Mouse (Mus musculus) midbrain, embryonic 11.5 days (tissue): ENCODE measurements around the gene D630023F18Rik. TPM values are rescaled to one million over a fixed set of nuclear protein-coding genes. Genes with fewer than 3 reads are reported as not detected.
A peak's percentile ranks its signal among the peaks of the same experiment; 100 is the strongest.

Experiments
- ATAC-seq: fragments of 200-750 bp; cut with Nextera tagmentation; 2 replicates; pipeline ENCODE4 v1.8.0; 2017; ENCODE audit warnings: moderate TSS enrichment, moderate library complexity; ENCODE audit not compliant: low FRiP score
- DNase-seq: peaks from one replicate; pipeline ENCODE4 v3.0.0; 2015; ENCODE audit warnings: low spot score; ENCODE audit errors: missing footprints
- H3K27ac ChIP-seq: fragments of 300-500 bp; sonication (generic); 2 replicates; pipeline ENCODE4 v1.5.1; 2014; ENCODE audit warnings: low read depth, low read length
- H3K27me3 ChIP-seq: fragments of 300-500 bp; sonication (generic); 2 replicates; pipeline ENCODE4 v1.6.1; 2014; ENCODE audit warnings: mild to moderate bottlenecking, low read length, moderate library complexity, mixed read lengths; ENCODE audit not compliant: control insufficient read depth, insufficient read depth
- H3K36me3 ChIP-seq: fragments of 300-500 bp; sonication (generic); 2 replicates; pipeline ENCODE4 v1.6.1; 2014; ENCODE audit warnings: mild to moderate bottlenecking, low read length, moderate library complexity, mixed read lengths; ENCODE audit not compliant: control insufficient read depth, insufficient read depth
- H3K4me1 ChIP-seq: fragments of 300-500 bp; sonication (generic); 2 replicates; pipeline ENCODE4 v1.6.1; 2014; ENCODE audit warnings: low read length; ENCODE audit not compliant: control insufficient read depth, insufficient read depth
- H3K4me2 ChIP-seq: fragments of 300-500 bp; sonication (generic); 2 replicates; pipeline ENCODE4 v1.6.1; 2014; ENCODE audit warnings: mild to moderate bottlenecking, moderate library complexity
- H3K4me3 ChIP-seq: fragments of 300-500 bp; sonication (generic); 2 replicates; pipeline ENCODE4 v1.5.1; 2014; ENCODE audit warnings: low read depth, low read length
- H3K9ac ChIP-seq: fragments of 300-500 bp; sonication (generic); 2 replicates; pipeline ENCODE4 v1.6.1; 2014; ENCODE audit warnings: low read length
- H3K9me3 ChIP-seq: fragments of 300-500 bp; sonication (generic); 2 replicates; pipeline ENCODE4 v1.6.1; 2016; ENCODE audit warnings: low read length; ENCODE audit not compliant: control insufficient read depth
- WGBS: fragments of 180-500 bp; shearing (Covaris S2); extraction: QIAGEN DNeasy Blood & Tissue Kit; methylation state at CpG from one replicate; pipeline ENCODE4 v1.1.7; 2014; 5-methylcytosine and 5-hydroxymethylcytosine counted together
- polyA plus RNA-seq: library from polyadenylated mRNA; unstranded; fragments of >200 nt; fragmentation: Nextera tagmentation; extraction: Ambion mirVana; gene quantifications from 2 replicates; pipeline ENCODE4 v1.2.1, GENCODE M21; 2014

Gene D630023F18Rik
- polyA plus RNA-seq, 1 experiment from 2014 or later: 0.22 TPM

DNA sequence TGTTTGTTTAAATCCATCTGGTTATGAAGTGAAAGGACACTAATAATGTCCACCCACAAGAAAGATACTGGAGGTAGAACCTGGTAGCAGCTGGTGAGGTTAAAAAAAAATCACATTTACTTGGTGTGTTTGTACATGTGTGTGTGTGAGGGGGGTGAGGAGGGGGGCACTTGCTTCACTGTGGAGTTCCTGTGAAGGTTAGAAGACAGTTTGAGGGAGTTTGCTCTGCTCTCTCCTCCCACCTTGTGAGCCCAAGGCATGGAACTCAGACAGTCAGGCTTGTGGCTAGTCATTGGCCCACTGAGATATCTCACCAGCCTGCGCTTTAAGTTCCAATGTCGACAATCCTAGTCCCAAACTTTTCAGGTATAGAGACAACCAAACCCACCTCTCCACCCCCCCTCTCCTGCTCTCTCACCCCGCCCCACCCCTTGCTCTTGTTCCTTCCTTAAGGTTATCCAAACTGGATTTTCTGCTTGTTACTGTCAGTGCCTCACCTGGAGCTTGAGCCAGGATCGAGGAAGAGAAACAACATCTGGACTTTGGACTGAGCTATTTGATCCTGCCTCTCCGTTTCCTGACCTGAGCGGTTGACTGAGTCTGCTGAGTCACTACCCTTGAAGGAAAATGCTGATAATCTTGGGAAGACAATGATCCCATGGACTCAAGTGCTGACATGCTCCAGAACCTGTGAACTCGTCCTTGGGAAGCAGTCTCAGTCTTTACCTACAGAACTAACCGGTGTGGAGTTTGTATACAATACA is 4.7 kb downstream of the D630023F18Rik start:
- Histone ChIP-seq H3K4me1 (no peaks in the 10 kb centered on the region), H3K4me2 (no peak overlapping the region), H3K27me3 (no peaks in the 10 kb centered on the region), H3K9ac (no peak overlapping the region), H3K27ac (no peak overlapping the region), H3K9me3 (no peaks in the 10 kb centered on the region), H3K36me3 (no peaks in the 10 kb centered on the region), H3K4me3 (no peak overlapping the region)
- WGBS: 85% methylated on average over 8 of the region's 8 CpGs
- ATAC-seq: no peak
- no peak for DNase-seq

DNA sequence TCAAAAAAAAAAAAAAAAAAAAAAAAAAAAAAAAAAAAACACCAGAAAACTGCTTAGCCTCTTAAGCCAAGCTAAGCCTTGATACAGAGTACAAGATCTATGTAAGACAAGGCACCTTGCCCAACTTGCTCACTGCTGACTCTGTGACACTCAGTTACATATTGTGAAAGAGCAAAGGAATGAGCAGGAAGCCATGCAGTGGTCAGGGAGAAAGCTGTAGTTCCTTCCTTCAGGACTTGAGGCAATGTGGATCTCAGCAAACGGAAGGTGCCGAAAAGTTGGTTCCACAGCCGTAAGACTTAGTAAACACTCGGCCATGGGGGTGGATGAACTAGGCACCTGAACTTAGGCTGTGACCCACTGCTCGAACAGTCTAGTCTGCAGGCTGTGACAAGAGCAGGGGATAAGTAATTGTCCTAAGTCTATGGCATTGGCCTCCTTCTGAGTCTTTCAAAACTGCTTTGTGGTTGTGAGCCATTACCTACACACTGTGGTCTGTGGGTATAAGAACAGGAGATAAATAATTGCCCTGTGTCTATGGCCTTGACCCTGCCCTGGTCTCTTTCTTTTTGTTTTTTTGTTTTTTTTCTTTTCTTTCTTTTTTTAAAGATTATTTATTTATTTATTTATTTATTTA is 9.4 kb downstream of the D630023F18Rik start:
- Histone ChIP-seq H3K9ac (no peak overlapping the region), H3K36me3 (no peaks in the 10 kb centered on the region), H3K27me3 (no peaks in the 10 kb centered on the region), H3K4me3 (no peak overlapping the region), H3K27ac (no peak overlapping the region), H3K9me3 (no peaks in the 10 kb centered on the region), H3K4me2 (no peak overlapping the region), H3K4me1 (no peaks in the 10 kb centered on the region)
- DNase-seq: no peak
- 96% methylated on average over 5 of the region's 5 CpGs for WGBS
- no peak for ATAC-seq

DNA sequence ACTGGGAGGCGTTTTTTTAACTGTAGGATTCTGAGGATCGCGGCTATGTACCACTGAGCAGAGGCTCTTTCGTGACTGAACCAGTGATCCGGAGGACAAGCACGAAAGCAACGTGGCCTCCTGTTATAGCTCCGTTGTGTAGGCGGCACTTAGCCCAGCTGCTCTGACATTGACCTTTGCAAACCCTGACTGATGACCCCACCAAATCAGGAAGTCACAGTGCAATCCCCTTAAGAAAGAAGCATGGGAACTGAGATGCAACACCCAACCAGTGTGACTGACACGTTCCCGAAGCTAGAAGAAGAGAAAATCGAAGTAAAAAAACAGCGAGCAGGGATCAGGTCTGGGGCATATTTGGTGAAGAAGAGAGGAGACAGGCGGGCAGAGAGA is 10.2 kb downstream of the D630023F18Rik start:
- Histone ChIP-seq H3K4me1 (no peaks in the 10 kb centered on the region), H3K27me3 (no peaks in the 10 kb centered on the region), H3K9ac (no peak overlapping the region), H3K36me3 (no peaks in the 10 kb centered on the region), H3K9me3 (no peaks in the 10 kb centered on the region), H3K4me3 (no peak overlapping the region), H3K27ac (no peak overlapping the region), H3K4me2 (0 out of 2 replicates have a peak overlapping the region, but pooled peaks have one; percentile 9)
- WGBS: 54% methylated on average over 14 of the region's 14 CpGs
- ATAC-seq (no peak), DNase-seq (no peak)

DNA sequence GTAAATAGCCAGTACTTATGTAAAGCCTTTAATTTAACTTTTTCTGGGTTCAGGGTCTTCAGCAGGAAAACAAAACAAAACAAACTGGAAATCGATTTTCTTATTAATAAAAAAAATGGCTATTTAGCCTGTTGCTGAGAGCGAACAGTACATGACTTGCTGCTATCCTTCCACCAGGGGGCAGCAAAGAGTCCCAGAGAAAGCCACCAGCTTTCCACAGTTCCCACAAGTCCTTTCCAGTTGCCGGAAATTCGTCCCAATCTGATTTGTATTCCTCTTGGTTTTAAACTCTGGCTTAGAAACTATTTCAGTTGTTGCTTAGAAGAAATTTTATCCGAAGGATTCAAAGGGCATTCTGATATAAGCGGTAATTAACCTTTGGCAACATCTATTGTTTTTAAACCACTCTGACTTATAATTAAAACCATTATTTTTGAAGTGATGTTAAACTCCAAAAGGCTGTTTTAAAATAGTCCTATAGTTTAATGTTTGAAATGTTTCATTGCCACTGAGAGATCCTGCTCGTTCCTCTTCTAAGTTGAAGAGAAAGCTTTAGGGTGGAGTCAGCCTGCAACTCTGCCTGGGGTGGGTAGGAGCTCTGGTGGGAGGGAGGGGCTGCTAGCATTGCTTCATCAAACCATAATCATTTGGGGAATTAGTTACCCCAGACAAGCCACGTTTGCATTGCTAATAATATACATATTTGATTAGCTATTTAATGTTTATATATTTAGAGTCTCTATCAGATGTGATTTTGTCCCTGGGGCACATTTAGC is 10.8 kb downstream of the D630023F18Rik start:
- H3K4me3 ChIP-seq: no peak overlapping the region
- DNase-seq: peak; percentile 94
- no peak overlapping the region for H3K27ac ChIP-seq
- WGBS: 19% methylated on average over 8 of the region's 8 CpGs
- H3K27me3 ChIP-seq: no peaks in the 10 kb centered on the region
- no peaks in the 10 kb centered on the region for H3K9me3 ChIP-seq
- no peak overlapping the region for H3K9ac ChIP-seq
- H3K36me3 ChIP-seq: no peaks in the 10 kb centered on the region
- H3K4me1 ChIP-seq: no peaks in the 10 kb centered on the region
- 0 out of 2 replicates have a peak overlapping the region, but pooled peaks have one; percentile 9 for H3K4me2 ChIP-seq
- peak; percentile 79 for ATAC-seq

GRCm38 (mm10) chr1:65109756-65110435 is 13.1 kb downstream of the D630023F18Rik start:
- no peaks in the 10 kb centered on the region for H3K9me3 ChIP-seq
- no peaks in the 10 kb centered on the region for H3K36me3 ChIP-seq
- H3K9ac ChIP-seq: no peak overlapping the region
- 80% methylated on average over 25 of the region's 25 CpGs for WGBS
- no peak overlapping the region for H3K4me3 ChIP-seq
- H3K27ac ChIP-seq: no peak overlapping the region
- DNase-seq (peak; percentile 59), ATAC-seq (no peak)
- H3K4me2 ChIP-seq: no peak overlapping the region
- no peaks in the 10 kb centered on the region for H3K4me1 ChIP-seq
- H3K27me3 ChIP-seq: no peaks in the 10 kb centered on the region

DNA sequence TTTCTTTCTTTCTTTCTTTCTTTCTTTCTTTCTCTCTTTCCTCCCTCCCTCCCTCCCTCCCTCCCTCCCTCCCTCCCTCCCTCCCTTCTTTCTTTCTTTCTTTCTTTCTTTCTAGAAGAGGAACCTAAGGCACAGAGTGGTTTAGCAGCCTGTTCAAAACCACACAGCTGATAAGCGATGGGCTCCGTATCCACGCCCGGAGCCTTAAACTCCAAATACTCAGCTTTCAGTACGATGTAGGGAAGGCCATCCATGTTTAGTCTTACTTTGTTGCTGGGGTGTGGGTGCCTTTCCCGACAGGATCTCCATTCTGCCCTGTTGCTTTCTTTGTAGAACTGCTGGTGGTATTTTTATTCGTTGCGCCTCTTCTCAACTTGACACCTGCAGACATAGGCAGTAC is 13.8 kb downstream of the D630023F18Rik start:
- Histone ChIP-seq H3K9me3 (no peaks in the 10 kb centered on the region), H3K9ac (no peak overlapping the region), H3K4me3 (no peak overlapping the region), H3K4me2 (no peak overlapping the region), H3K4me1 (no peaks in the 10 kb centered on the region), H3K27me3 (no peaks in the 10 kb centered on the region), H3K36me3 (no peaks in the 10 kb centered on the region), H3K27ac (no peak overlapping the region)
- DNase-seq (no peak), ATAC-seq (no peak)
- 91% methylated on average over 8 of the region's 8 CpGs for WGBS

DNA sequence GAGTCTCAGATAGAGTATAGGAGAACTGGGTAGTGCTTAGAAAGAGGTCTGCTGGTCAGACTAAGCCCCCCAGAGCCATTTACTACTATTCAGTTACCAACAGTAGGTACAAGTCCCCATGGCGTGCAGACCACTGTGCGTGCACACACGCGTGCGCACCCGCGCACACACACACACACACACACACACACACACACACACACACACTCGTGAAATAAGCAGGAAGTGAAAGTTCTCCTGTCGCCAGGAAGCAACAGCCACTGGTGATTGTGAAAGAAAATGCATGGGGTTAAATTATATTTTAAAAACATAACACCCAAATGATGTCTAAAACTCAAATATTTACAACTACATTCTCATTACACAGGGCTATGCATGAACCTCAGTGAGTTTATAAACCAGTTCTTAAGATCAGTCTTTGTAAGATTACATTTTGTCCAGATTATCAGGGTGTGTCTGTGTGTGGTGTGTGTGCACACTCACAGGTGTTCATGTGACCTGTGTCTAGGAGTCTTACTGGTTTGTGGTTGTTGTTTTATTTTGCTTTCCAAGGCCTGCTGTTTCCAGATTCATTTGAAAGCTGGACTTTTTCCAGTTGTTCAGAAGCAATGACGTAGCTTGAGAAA is 15.2 kb downstream of the D630023F18Rik start:
- no peak overlapping the region for H3K4me3 ChIP-seq
- H3K4me1 ChIP-seq: no peaks in the 10 kb centered on the region
- no peak overlapping the region for H3K9ac ChIP-seq
- no peak overlapping the region for H3K27ac ChIP-seq
- H3K27me3 ChIP-seq: no peaks in the 10 kb centered on the region
- H3K36me3 ChIP-seq: no peaks in the 10 kb centered on the region
- ATAC-seq (no peak), DNase-seq (peak; percentile 59)
- WGBS: 92% methylated on average over 10 of the region's 10 CpGs
- no peaks in the 10 kb centered on the region for H3K9me3 ChIP-seq
- no peak overlapping the region for H3K4me2 ChIP-seq

DNA sequence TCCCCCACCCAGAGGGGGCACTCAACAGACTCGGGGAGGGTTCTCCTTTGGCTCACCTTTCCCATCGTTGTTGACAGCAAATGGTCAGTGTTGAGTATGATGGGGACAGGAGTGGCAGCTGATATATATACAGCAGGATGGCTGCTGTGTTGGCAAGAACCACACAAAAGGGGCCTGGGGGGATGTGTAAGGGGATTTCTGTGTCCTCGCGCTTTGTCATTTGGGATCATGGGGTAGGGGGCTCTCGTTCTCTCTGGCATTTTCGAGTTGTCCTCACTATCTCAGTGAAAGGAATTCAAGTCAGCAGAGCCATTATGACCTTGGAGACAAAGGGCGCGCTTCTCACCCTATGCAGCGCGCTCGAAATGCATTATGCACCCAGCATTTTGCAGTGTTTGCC is 19.7 kb downstream of the D630023F18Rik start, which contains the start of gene Cryga:
Gene Cryga (minus strand): TSS at position 101 of the 400 bp plus-strand sequence.
- Histone ChIP-seq H3K9ac (no peak within 1 kb of the TSS), H3K4me3 (no peak within 1 kb of the TSS), H3K9me3 (no peaks in the 10 kb centered on the region), H3K36me3 (no peaks in the 10 kb centered on the region), H3K4me2 (no peak within 1 kb of the TSS), H3K27me3 (no peaks in the 10 kb centered on the region), H3K27ac (no peak within 1 kb of the TSS), H3K4me1 (no peaks in the 10 kb centered on the region)
- 87% methylated on average over 11 of the region's 11 CpGs for WGBS
- DNase-seq: peak; percentile 41
- ATAC-seq: no peak
